ENCODE assay signal across 9 mouse cellular contexts in the genomic region with DNA sequence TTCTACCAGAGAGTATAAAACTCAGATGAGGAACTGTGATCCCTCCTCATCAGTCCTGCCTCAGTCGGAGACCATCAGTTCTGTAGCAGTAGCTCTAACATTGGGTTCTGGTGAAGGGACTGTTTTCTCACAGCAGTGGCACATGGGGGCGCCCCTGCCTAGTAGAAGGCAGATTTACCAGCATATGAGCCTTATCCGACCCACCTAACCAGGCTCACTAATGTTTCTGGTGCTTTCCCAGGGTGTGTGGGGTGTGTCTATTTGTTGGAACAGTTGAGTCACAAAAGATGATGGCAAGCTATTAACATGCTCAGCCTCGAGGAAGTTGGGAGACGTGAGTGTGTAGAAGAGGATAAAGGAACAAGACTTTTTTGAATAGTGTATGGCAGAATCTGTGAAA.
DNase-seq lines count a peak whose midpoint lies in the region; ATAC-seq lines count a peak whose summit lies in the region.
"Had no signal": no experiment of that assay in that cellular context is flagged by ENCODE, and none has a peak within 500 bp of the region (broad histone marks: within the 10 kb centered on the region; RNA-seq: fewer than 3 reads in every experiment).

No protein-coding gene starts in this region.

- H3K36me3 ChIP-seq in midbrain, embryonic 11.5 days (ENCODE audit: control insufficient read depth, insufficient read depth, low read length), result no peaks in the 10 kb centered on the region
- H3K36me3 ChIP-seq: limb, embryonic 15.5 days had no signal

- no peak overlapping the region for H3K27ac ChIP-seq in midbrain, embryonic 11.5 days (ENCODE audit: low read depth, low read length)
- H3K27ac ChIP-seq: limb, embryonic 15.5 days had no signal

- no peaks in the 10 kb centered on the region for H3K9me3 ChIP-seq in midbrain, embryonic 11.5 days (ENCODE audit: control insufficient read depth, low read length)
- H3K9me3 ChIP-seq: limb, embryonic 15.5 days had no signal

- DNase-seq in thymus, postnatal 4 days, result peak; percentile 5
- DNase-seq in thymus, postnatal 36 days, result no peak
- peak; percentile 17 for DNase-seq in cerebellum, adult 8-10 months
- DNase-seq in frontal cortex, postnatal 10 days (ENCODE audit: low spot score in 2 of 2), result peak; percentile 19 to 45
- DNase-seq in layer of hippocampus, postnatal 25 days (ENCODE audit: extremely low spot score in 1 of 2, low spot score in 1 of 2), result peak; percentile 46 to 55
- DNase-seq in midbrain, embryonic 11.5 days (ENCODE audit: low spot score, missing footprints), result peak; percentile 91
- peak; percentile 16 for DNase-seq in telencephalon, adult 2 months (ENCODE audit: low read depth, low spot score)

- 24% methylated on average over 5 of the region's 5 CpGs for WGBS in midbrain, embryonic 11.5 days

- ATAC-seq in midbrain, embryonic 11.5 days (ENCODE audit: low FRiP score), result peak; percentile 85
- ATAC-seq in inflammation-experienced regulatory T-cells, adult 6 months, result no peak

- no peak overlapping the region for H3K4me2 ChIP-seq in midbrain, embryonic 11.5 days
- H3K4me2 ChIP-seq: limb, embryonic 15.5 days had no signal

- H3K4me1 ChIP-seq in midbrain, embryonic 11.5 days (ENCODE audit: control insufficient read depth, insufficient read depth, low read length), result peaks cover 2% of the 10 kb centered on the region; the same call in 1 of the 2 replicates
- H3K4me1 ChIP-seq: limb, embryonic 15.5 days had no signal

- H3K9ac ChIP-seq in midbrain, embryonic 11.5 days (ENCODE audit: low read length), result no peak overlapping the region
- H3K9ac ChIP-seq: limb, embryonic 15.5 days had no signal

- H3K27me3 ChIP-seq in midbrain, embryonic 11.5 days (ENCODE audit: control insufficient read depth, insufficient read depth, low read length), result no peaks in the 10 kb centered on the region
- H3K27me3 ChIP-seq: limb, embryonic 15.5 days had no signal

- no peak overlapping the region for H3K4me3 ChIP-seq in midbrain, embryonic 11.5 days (ENCODE audit: low read depth, low read length)
- H3K4me3 ChIP-seq: limb, embryonic 15.5 days had no signal

Comparison
In these comparisons a context has a peak if more than half of its experiments do, and no peak if none do; other contexts are left out.
1. DNase-seq: peak in thymus, postnatal 4 days (single experiment), cerebellum, adult 8-10 months (single experiment), frontal cortex, postnatal 10 days (2 of 2), layer of hippocampus, postnatal 25 days (2 of 2), midbrain, embryonic 11.5 days (single experiment) and telencephalon, adult 2 months (single experiment); none in thymus, postnatal 36 days (0 of 2).